Mouse (Mus musculus) liver, adult 2 months (tissue): ENCODE data around the gene Erp27. TPM values are rescaled to one million over a fixed set of nuclear protein-coding genes. Genes with fewer than 3 reads are reported as not detected.
"Not testable (repeated sequence)": the region's sequence is repeated elsewhere in the genome, so short reads cannot be mapped to it uniquely, and the experiment has no call there.

Experiments
- DNase-seq: peaks from one replicate; pipeline ENCODE4 v3.0.0-alpha.2; 2011; ENCODE audit warnings: low read depth, low spot score; ENCODE audit errors: extremely low read depth
- H3K27ac ChIP-seq: fragments of 200-500 bp; replicated peaks from 2 replicates; pipeline ENCODE4 v1.5.1; 2012; ENCODE audit warnings: low read depth, mild to moderate bottlenecking, control low read depth, inconsistent platforms, low read length; ENCODE audit not compliant: insufficient read depth
- H3K27me3 ChIP-seq: fragments of 200-500 bp; 2 replicates; pipeline ENCODE4 v1.6.1; 2012; ENCODE audit warnings: mild to moderate bottlenecking, moderate library complexity, low read length, inconsistent platforms; ENCODE audit not compliant: control insufficient read depth, insufficient read depth
- H3K36me3 ChIP-seq: fragments of 200-500 bp; 2 replicates; pipeline ENCODE4 v1.6.1; 2012; ENCODE audit warnings: low read length, inconsistent platforms; ENCODE audit not compliant: control insufficient read depth, insufficient read depth
- H3K4me1 ChIP-seq: fragments of 200-500 bp; 2 replicates; pipeline ENCODE4 v1.6.1; 2011; ENCODE audit warnings: low read length; ENCODE audit not compliant: control insufficient read depth, insufficient read depth
- H3K4me3 ChIP-seq: fragments of 200-500 bp; 2 replicates; pipeline ENCODE4 v1.5.1; 2011; ENCODE audit warnings: low read depth, mild to moderate bottlenecking, control low read depth, low read length, moderate library complexity; ENCODE audit not compliant: insufficient read depth
- H3K79me2 ChIP-seq: fragments of 200-500 bp; 2 replicates; pipeline ENCODE4 v1.6.1; 2012; ENCODE audit warnings: inconsistent platforms, mild to moderate bottlenecking, low read length, moderate library complexity; ENCODE audit not compliant: control insufficient read depth, insufficient read depth
- H3K9ac ChIP-seq: fragments of 200-500 bp; 2 replicates; pipeline ENCODE4 v1.6.1; 2012; ENCODE audit warnings: low read depth, mild to moderate bottlenecking, control low read depth, inconsistent platforms, low read length
- CTCF ChIP-seq: fragments of 200-500 bp; IDR thresholded peaks from 2 replicates; pipeline ENCODE4 v1.5.1; 2011; ENCODE audit warnings: low read depth, low read length, control low read depth
- POLR2A ChIP-seq: fragments of 200-500 bp; IDR thresholded peaks from 2 replicates; pipeline ENCODE4 v1.6.1; 2011; ENCODE audit warnings: low read length, control low read depth; ENCODE audit not compliant: insufficient read depth; ENCODE audit errors: extremely low read depth
- WGBS: fragments of 180-500 bp; shearing (Covaris S2); methylation state at CpG from one replicate; pipeline ENCODE4 v1.1.7; 2018; 5-methylcytosine and 5-hydroxymethylcytosine counted together
- polyA plus RNA-seq: library from polyadenylated mRNA; depleted of rRNA; stranded (reverse); fragments of >200 nt; gene quantifications from 2 replicates; pipeline ENCODE4 v1.2.3, GENCODE M21; 2012
- total RNA-seq: library from RNA; depleted of rRNA; stranded (reverse); fragments of >200 nt; gene quantifications from 2 replicates; pipeline ENCODE4 v1.2.3, GENCODE M21; 2014

Erp27 gene
- total and polyA plus RNA-seq, 2 experiments = 0.55 to 1.8 TPM

GRCm38 (mm10) chr6:136894532-136895339, 27.2 kb downstream of the Erp27 start:
- Histone ChIP-seq H3K36me3 (no peaks in the 10 kb centered on the region), H3K79me2 (no peaks in the 10 kb centered on the region), H3K27ac (peak overlapping the region; percentile 63), H3K4me3 (no peak overlapping the region), H3K4me1 (peaks cover 2% of the 10 kb centered on the region), H3K27me3 (no peaks in the 10 kb centered on the region), H3K9ac (no peak overlapping the region)
- no peak for TF ChIP-seq CTCF
- TF ChIP-seq POLR2A = no peak
- WGBS = 51% methylated on average over 15 of the region's 15 CpGs
- DNase-seq = no peak

- Histone ChIP-seq H3K36me3 (no peaks in the 10 kb centered on the region), H3K4me3 (no peak overlapping the region), H3K27ac (no peak overlapping the region), H3K79me2 (no peaks in the 10 kb centered on the region), H3K9ac (no peak overlapping the region), H3K4me1 (peaks cover 2% of the 10 kb centered on the region), H3K27me3 (no peaks in the 10 kb centered on the region)
- WGBS = 84% methylated on average over 2 of the region's 2 CpGs
- no peak for TF ChIP-seq POLR2A
- TF ChIP-seq CTCF = no peak
- DNase-seq = no peak
Observed at GRCm38 (mm10) chr6:136892002-136892401, 30.0 kb downstream of the Erp27 start.

GRCm38 (mm10) chr6:136889554-136889953, 32.4 kb downstream of the Erp27 start:
- H3K27ac ChIP-seq = no peak overlapping the region
- no peak overlapping the region for H3K9ac ChIP-seq
- H3K27me3 ChIP-seq = no peaks in the 10 kb centered on the region
- H3K4me3 ChIP-seq = no peak overlapping the region
- no peak for DNase-seq
- no peaks in the 10 kb centered on the region for H3K79me2 ChIP-seq
- H3K4me1 ChIP-seq = peaks cover 2% of the 10 kb centered on the region; the same call in 1 of the 2 replicates
- 87% methylated on average over 6 of the region's 6 CpGs for WGBS
- TF ChIP-seq POLR2A = no peak
- TF ChIP-seq CTCF = no peak
- H3K36me3 ChIP-seq = no peaks in the 10 kb centered on the region

GRCm38 (mm10) chr6:136889067-136889466, 32.9 kb downstream of the Erp27 start:
- Histone ChIP-seq H3K79me2 (no peaks in the 10 kb centered on the region), H3K27ac (no peak overlapping the region), H3K4me3 (no peak overlapping the region), H3K9ac (no peak overlapping the region), H3K4me1 (no peaks in the 10 kb centered on the region), H3K27me3 (no peaks in the 10 kb centered on the region), H3K36me3 (no peaks in the 10 kb centered on the region)
- DNase-seq = no peak
- no peak for TF ChIP-seq POLR2A
- no peak for TF ChIP-seq CTCF
- 92% methylated on average over 6 of the region's 6 CpGs for WGBS

- Histone ChIP-seq H3K27me3 (no peaks in the 10 kb centered on the region), H3K27ac (peak overlapping the region; percentile 48), H3K36me3 (no peaks in the 10 kb centered on the region), H3K4me1 (no peaks in the 10 kb centered on the region), H3K4me3 (no peak overlapping the region), H3K79me2 (no peaks in the 10 kb centered on the region), H3K9ac (no peak overlapping the region)
- peak; percentile 32 for DNase-seq
- 61% methylated on average over 9 of the region's 9 CpGs for WGBS
- TF ChIP-seq CTCF = no peak
- no peak for TF ChIP-seq POLR2A
Observed at GRCm38 (mm10) chr6:136887854-136888253, 34.1 kb downstream of the Erp27 start.

GRCm38 (mm10) chr6:136884766-136885165, 37.2 kb downstream of the Erp27 start:
- H3K4me3 ChIP-seq, H3K79me2 ChIP-seq, H3K27ac ChIP-seq, H3K36me3 ChIP-seq, H3K27me3 ChIP-seq, H3K9ac ChIP-seq, H3K4me1 ChIP-seq: not testable (repeated sequence)
- peak; percentile 19 for DNase-seq
- 36% methylated on average over 1 of the region's 1 CpGs for WGBS
